In the genomic region with DNA sequence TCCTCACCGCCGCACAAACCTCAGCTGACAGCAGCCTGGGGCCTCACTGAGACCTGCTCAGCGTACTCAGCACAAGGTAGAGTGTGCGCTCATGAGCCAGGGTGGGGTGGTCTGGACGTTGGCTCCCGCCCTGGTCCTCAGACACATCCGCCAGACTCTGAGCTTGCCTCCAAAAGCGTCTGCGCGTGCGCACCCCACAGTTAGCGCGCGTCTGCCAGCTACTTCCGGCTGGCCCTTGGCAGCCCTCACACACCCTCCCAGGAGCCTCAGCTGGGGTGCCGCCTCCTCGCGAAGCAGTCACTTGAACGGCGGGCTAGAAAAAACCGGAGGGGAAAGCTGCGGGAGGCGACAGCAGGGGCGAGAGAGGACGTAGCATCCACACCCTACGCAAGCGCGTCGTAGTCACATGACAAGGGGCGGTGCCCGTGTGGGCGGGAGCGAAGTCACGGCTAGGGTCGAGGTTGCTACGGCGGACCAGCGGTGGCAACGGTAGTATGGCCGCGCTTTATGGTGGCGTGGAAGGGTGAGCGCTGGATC, we compare ENCODE assay signal across 8 mouse cellular contexts. TPM values are rescaled to one million over a fixed set of nuclear protein-coding genes. Genes with fewer than 3 reads are reported as not detected.
DNase-seq lines count a peak whose midpoint lies in the region; ATAC-seq and TF ChIP-seq lines count a peak whose summit lies in the region.

A gene (plus strand): TSS at position 223 of the 537 bp plus-strand sequence.

- peak within 1 kb of the TSS; percentile 96 for H3K9ac ChIP-seq in forebrain, postnatal 0 days
- peak within 1 kb of the TSS; percentile 73 for H3K9ac ChIP-seq in lung, embryonic 15.5 days

- H3K9me3 ChIP-seq in G1E (replicated peaks): no peaks in the 10 kb centered on the region
- no peaks in the 10 kb centered on the region for H3K9me3 ChIP-seq in forebrain, postnatal 0 days (ENCODE audit: low read length)
- no peaks in the 10 kb centered on the region for H3K9me3 ChIP-seq in lung, embryonic 15.5 days

- H3K27ac ChIP-seq in forebrain, postnatal 0 days (ENCODE audit: low read depth, low read length): peak within 1 kb of the TSS; percentile 98
- H3K27ac ChIP-seq in lung, embryonic 15.5 days: peak within 1 kb of the TSS; percentile 97

- 3% methylated on average over 43 of the region's 43 CpGs for WGBS in forebrain, postnatal 0 days
- under 1% methylated on average over 43 of the region's 43 CpGs for WGBS in lung, embryonic 15.5 days

- peaks cover 25% of the 10 kb centered on the region for H3K36me3 ChIP-seq in G1E (replicated peaks)
- peaks cover 12% of the 10 kb centered on the region for H3K36me3 ChIP-seq in forebrain, postnatal 0 days (ENCODE audit: insufficient read depth)
- no peaks in the 10 kb centered on the region for H3K36me3 ChIP-seq in lung, embryonic 15.5 days

- DNase-seq in G1E (ENCODE audit: low spot score): peak; percentile 88
- DNase-seq in cerebellum, adult 18-20 months: peak; percentile 86 to 92
- DNase-seq in forebrain, postnatal 0 days: peak; percentile 97
- peak; percentile 95 for DNase-seq in heart, postnatal 4 days
- DNase-seq in layer of hippocampus, adult 8-10 months (ENCODE audit: low spot score in 2 of 2): peak; percentile 92 to 93
- DNase-seq in ovary, adult 18-20 months (ENCODE audit: low spot score): peak; percentile 92
- peak; percentile 96 for DNase-seq in thymus, postnatal 0 days (ENCODE audit: low spot score)

- peak within 1 kb of the TSS; percentile 90 for H3K4me3 ChIP-seq in G1E (ENCODE audit: low read depth, low read length)
- H3K4me3 ChIP-seq in forebrain, postnatal 0 days (ENCODE audit: low read depth, low read length): peak within 1 kb of the TSS; percentile 78
- H3K4me3 ChIP-seq in lung, embryonic 15.5 days: peak within 1 kb of the TSS; percentile 72

- peak; percentile 81 for ATAC-seq in G1E (ENCODE audit: extremely low read depth, insufficient number of reproducible peaks, low FRiP score, poor library complexity, severe bottlenecking)
- peak; percentile 94 for ATAC-seq in forebrain, postnatal 0 days
- ATAC-seq in lung, embryonic 15.5 days (ENCODE audit: borderline replicate concordance, extremely low read depth, low FRiP score, low TSS enrichment): peak; percentile 97

- H3K4me1 ChIP-seq in G1E (ENCODE audit: insufficient read depth, low read depth, low read length): peaks cover 47% of the 10 kb centered on the region
- H3K4me1 ChIP-seq in forebrain, postnatal 0 days (ENCODE audit: insufficient read depth): no peaks in the 10 kb centered on the region; the same call in 1 of the 2 replicates
- H3K4me1 ChIP-seq in lung, embryonic 15.5 days: peaks cover 13% of the 10 kb centered on the region; the same call in 1 of the 2 replicates

- no peak for TF ChIP-seq CTCF in G1E (IDR thresholded peaks at IDR 0.05; ENCODE audit: low read depth, low read length)
- no peak for TF ChIP-seq CTCF in forebrain, postnatal 0 days (IDR thresholded peaks at IDR 0.05; ENCODE audit: low read depth)

- H3K27me3 ChIP-seq in G1E (ENCODE audit: insufficient read depth, low read length): no peaks in the 10 kb centered on the region
- H3K27me3 ChIP-seq in forebrain, postnatal 0 days (ENCODE audit: insufficient read depth, low read length): no peaks in the 10 kb centered on the region
- no peaks in the 10 kb centered on the region; the same call in 1 of the 2 replicates for H3K27me3 ChIP-seq in lung, embryonic 15.5 days

- H3K4me2 ChIP-seq in forebrain, postnatal 0 days (ENCODE audit: low read depth): peak within 1 kb of the TSS; percentile 58
- peak within 1 kb of the TSS; percentile 83 for H3K4me2 ChIP-seq in lung, embryonic 15.5 days

RNA-seq across cellular contexts. Expression of the gene that starts here (rescaled TPM):
- total RNA-seq in G1E (2014; fragmentation: Nextera tagmentation) (12.9 and 19.2 TPM in 2 replicates), G1E (2017) (49.7 and 50.7 TPM in 2 replicates)
- polyA plus RNA-seq in G1E (2012): 5.5 and 6.5 TPM in 2 replicates
- 80.7 and 81.2 TPM in 2 replicates for total RNA-seq in forebrain, postnatal 0 days (2014; rRNA removed)
- 81.0 and 99.0 TPM in 2 replicates for polyA plus RNA-seq in forebrain, postnatal 0 days (2015; fragmentation: Nextera tagmentation; extraction: Ambion mirVana)
- 10 to 100 TPM; 40.2 to 40.6 TPM for total RNA-seq in heart, postnatal 4 days (2021)
- 10 to 100 TPM; 45.1 to 56.5 (median 51.3) TPM for total RNA-seq in layer of hippocampus, adult 8-10 months (2022)
- 55.5 and 59.1 TPM in 2 replicates for polyA plus RNA-seq in lung, embryonic 15.5 days (2015; fragmentation: Nextera tagmentation; extraction: Ambion mirVana)
- 42.1 and 43.5 TPM in 2 replicates for polyA plus RNA-seq in thymus, postnatal 0 days (2015; fragmentation: Nextera tagmentation; extraction: Ambion mirVana)

Comparison
In these comparisons a context has a peak if more than half of its experiments do, and no peak if none do; other contexts are left out.
1. Peak in every context shown above with its lines: DNase-seq, ATAC-seq, H3K4me3 ChIP-seq and H3K27ac ChIP-seq.